Mouse (Mus musculus) liver, embryonic 13.5 days (tissue): ENCODE results near the gene Lao1. TPM values are rescaled to one million over a fixed set of nuclear protein-coding genes. Genes with fewer than 3 reads are reported as not detected.
A peak's percentile ranks its signal among the peaks of the same experiment; 100 is the strongest.

ENCODE experiments used
- ATAC-seq: fragments of 200-750 bp; cut with Nextera tagmentation; 2 replicates; pipeline ENCODE4 v1.8.0; 2017; ENCODE audit warnings: low read depth, mild to moderate bottlenecking, moderate number of reproducible peaks, moderate library complexity
- DNase-seq: peaks from one replicate; pipeline ENCODE4 v3.0.0; 2022
- H3K27ac ChIP-seq: fragments of 300-500 bp; sonication (generic); 2 replicates; pipeline ENCODE4 v1.5.1; 2015; ENCODE audit warnings: moderate library complexity, mild to moderate bottlenecking, inconsistent platforms
- H3K27me3 ChIP-seq: fragments of 300-500 bp; sonication (generic); 2 replicates; pipeline ENCODE4 v1.6.1; 2015; ENCODE audit warnings: mild to moderate bottlenecking, inconsistent platforms
- H3K36me3 ChIP-seq: fragments of 300-500 bp; sonication (generic); 2 replicates; pipeline ENCODE4 v1.6.1; 2015; ENCODE audit warnings: mild to moderate bottlenecking, inconsistent platforms
- H3K4me1 ChIP-seq: fragments of 300-500 bp; sonication (generic); replicated peaks from 2 replicates; pipeline ENCODE4 v1.6.1; 2015; ENCODE audit warnings: inconsistent platforms
- H3K4me2 ChIP-seq: fragments of 300-500 bp; sonication (generic); 2 replicates; pipeline ENCODE4 v1.6.1; 2015; ENCODE audit warnings: inconsistent platforms, mild to moderate bottlenecking, moderate library complexity
- H3K4me3 ChIP-seq: fragments of 300-500 bp; sonication (generic); replicated peaks from 2 replicates; pipeline ENCODE4 v1.5.1; 2015; ENCODE audit warnings: mild to moderate bottlenecking, inconsistent platforms
- H3K9ac ChIP-seq: fragments of 300-500 bp; sonication (generic); 2 replicates; pipeline ENCODE4 v1.6.1; 2015; ENCODE audit warnings: mild to moderate bottlenecking, inconsistent platforms
- H3K9me3 ChIP-seq: fragments of 300-500 bp; sonication (generic); replicated peaks from 2 replicates; pipeline ENCODE4 v1.6.1; 2016; ENCODE audit warnings: inconsistent platforms
- WGBS: fragments of 180-500 bp; shearing (Covaris S2); methylation state at CpG from one replicate; pipeline ENCODE4 v1.1.7; 2015; ENCODE audit not compliant: insufficient replicate concordance; 5-methylcytosine and 5-hydroxymethylcytosine counted together
- polyA plus RNA-seq: library from polyadenylated mRNA; unstranded; fragments of >200 nt; fragmentation: Nextera tagmentation; extraction: Ambion mirVana; gene quantifications from 2 replicates; pipeline ENCODE4 v1.2.1, GENCODE M21; 2015

Lao1 gene
- polyA plus RNA-seq, 1 experiment from 2014 or later = not detected

DNA sequence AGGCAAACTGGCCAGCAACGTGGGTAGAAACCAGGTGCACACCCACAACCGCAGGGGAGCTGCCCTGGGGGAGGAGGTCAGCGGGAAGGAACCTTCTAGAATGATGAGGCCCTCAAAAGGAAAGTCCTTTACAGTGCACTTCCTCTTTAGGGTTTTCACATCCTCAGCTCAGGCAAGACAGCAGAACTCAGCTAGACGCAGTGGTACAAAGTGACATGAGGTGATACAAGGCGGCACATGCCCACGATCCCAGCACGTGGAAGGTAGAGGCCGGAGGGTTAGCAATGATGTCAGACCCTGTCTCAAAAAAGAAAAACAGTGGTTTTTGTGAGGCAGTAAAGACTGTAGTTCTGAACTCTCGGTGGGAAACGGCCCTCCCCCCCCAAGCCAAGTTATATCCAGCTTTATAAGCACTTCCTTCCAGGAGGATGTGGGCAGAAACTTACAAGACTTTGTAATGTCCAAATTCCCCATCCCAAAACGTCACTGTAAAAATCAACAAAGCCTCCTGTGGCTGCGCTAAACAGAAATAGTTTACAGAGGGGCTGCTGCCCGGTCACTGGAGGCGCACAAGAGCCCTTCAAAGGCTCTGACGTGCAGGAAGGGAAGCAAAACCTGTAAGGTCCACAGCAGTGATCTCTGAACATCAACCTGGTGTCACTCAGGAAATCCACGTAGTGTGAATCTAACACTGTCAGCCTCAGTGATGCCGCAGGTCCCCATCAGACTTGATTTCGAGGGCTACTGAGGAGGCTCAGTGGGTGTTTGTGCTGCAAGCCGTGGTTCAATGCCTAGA lies 38.5 kb downstream of the Lao1 start:
- Histone ChIP-seq H3K27ac (no peak overlapping the region), H3K4me2 (no peak overlapping the region), H3K4me3 (no peak overlapping the region), H3K4me1 (peaks cover 5% of the 10 kb centered on the region), H3K36me3 (no peaks in the 10 kb centered on the region), H3K9me3 (0 out of 2 replicates have a peak, but pooled peaks cover 5% of the 10 kb centered on the region), H3K27me3 (peaks cover 26% of the 10 kb centered on the region), H3K9ac (no peak overlapping the region)
- 19% methylated on average over 19 of the region's 19 CpGs for WGBS
- DNase-seq = no peak
- no peak for ATAC-seq

DNA sequence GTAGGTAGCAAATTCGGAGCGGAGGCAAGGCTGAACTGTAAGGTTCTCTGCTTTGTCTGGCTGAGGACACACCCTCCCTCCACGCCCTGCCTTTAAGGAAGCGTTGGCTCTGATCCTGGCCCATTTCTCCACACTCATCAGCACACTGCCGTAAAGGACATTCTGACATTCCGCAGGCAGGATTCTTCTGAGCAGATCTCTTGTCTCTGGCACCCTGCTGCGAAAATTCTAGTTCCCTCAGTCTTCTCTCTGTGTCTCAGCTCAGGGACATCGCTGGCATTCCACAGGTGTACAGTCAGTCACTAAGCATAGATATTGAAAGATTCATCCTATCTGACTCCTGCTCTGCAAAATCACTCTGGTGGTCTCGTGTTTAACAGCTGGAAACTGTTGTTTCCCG lies 40.3 kb downstream of the Lao1 start:
- Histone ChIP-seq H3K36me3 (no peaks in the 10 kb centered on the region), H3K9me3 (no peaks in the 10 kb centered on the region), H3K4me1 (peaks cover 22% of the 10 kb centered on the region), H3K27ac (no peak overlapping the region), H3K9ac (no peak overlapping the region), H3K4me2 (no peak overlapping the region), H3K27me3 (peaks cover 26% of the 10 kb centered on the region), H3K4me3 (no peak overlapping the region)
- DNase-seq = no peak
- no peak for ATAC-seq
- 67% methylated on average over 10 of the region's 10 CpGs for WGBS

DNA sequence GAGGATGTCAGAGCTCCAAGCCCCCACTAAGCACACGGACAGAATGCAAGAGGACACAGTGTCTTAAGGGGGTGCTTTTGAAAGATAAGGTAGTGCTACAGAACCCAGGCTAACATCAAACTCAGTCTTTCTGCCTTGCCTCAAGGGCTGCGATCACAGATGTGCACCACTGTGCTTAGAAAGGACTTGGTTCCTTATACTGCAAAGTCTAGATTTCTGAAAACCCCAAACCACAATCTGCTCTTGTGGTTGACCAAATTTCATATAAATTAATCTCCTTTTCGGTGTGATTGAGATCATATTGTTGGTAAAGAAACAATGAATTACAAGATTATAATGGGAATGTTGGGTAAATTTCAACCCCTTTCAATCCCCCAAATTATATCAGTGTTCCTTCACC lies 41.1 kb downstream of the Lao1 start:
- Histone ChIP-seq H3K9ac (no peak overlapping the region), H3K9me3 (no peaks in the 10 kb centered on the region), H3K27me3 (peaks cover 26% of the 10 kb centered on the region), H3K4me1 (peaks cover 29% of the 10 kb centered on the region), H3K4me3 (no peak overlapping the region), H3K36me3 (no peaks in the 10 kb centered on the region), H3K27ac (no peak overlapping the region), H3K4me2 (no peak overlapping the region)
- DNase-seq = no peak
- WGBS = 30% methylated on average over 3 of the region's 3 CpGs
- no peak for ATAC-seq

DNA sequence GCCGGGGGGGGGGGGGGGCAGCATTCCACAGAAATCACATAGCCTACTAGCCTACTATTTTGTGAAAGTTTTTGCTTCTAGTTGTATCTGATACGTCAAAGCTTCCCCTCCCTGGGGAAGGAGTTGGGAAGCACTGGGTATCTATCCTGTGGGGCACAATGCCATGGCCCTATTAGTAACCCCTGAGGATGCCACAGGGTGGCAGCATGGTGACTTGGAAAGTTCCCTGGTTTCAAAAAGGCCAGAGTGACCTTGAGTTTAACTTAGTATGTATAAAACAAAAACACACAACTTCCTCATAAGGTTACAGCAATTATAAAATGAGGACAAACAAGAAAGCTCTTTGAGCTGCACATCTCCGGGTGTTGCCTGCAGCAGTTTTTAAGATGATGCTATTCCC lies 42.8 kb downstream of the Lao1 start:
- peaks cover 29% of the 10 kb centered on the region for H3K27me3 ChIP-seq
- H3K4me3 ChIP-seq = no peak overlapping the region
- H3K9ac ChIP-seq = no peak overlapping the region
- DNase-seq (peak; percentile 30), ATAC-seq (0 out of 2 replicates have a peak, but pooled peaks have one; percentile 18)
- no peak overlapping the region for H3K4me2 ChIP-seq
- no peak overlapping the region for H3K27ac ChIP-seq
- H3K9me3 ChIP-seq = no peaks in the 10 kb centered on the region
- no peaks in the 10 kb centered on the region for H3K36me3 ChIP-seq
- WGBS = 65% methylated on average over 3 of the region's 3 CpGs
- peaks cover 44% of the 10 kb centered on the region for H3K4me1 ChIP-seq

DNA sequence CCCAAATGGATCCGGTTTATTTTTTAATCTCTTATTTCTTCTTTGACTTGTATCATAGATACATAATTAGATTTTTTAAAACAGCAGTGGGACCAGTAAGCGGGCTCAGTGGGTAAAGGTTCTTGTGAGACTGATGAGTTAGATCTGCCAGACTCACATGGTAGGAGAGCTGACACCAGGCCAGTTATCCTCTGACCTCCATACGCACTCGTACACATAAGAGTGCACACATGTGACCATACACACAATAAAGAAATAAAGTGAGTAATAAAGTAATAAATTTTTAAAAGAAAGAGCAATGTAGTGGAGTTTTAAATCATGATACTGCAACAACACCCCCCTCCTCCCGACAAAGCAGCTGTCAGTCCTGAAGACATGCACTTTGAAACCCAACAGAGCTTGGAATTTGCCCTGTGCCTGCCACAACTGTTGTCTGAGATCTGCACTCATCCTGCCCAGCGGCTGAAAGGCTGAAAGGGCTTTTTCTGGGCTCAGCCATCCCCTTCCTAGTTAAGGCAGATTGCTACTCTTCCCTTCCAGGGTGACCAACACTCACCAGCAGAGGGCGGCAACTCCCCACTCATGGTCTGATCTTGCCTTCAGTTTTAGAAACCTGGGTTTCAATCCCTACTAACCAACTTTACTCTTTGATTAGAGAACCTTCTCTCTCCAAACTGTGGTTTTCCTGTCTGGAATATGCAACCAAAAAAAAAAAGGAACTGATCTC lies 43.4 kb downstream of the Lao1 start:
- peak; percentile 79 for DNase-seq
- no peaks in the 10 kb centered on the region for H3K36me3 ChIP-seq
- no peaks in the 10 kb centered on the region for H3K9me3 ChIP-seq
- peak; percentile 60 for ATAC-seq
- 0 out of 2 replicates have a peak overlapping the region, but pooled peaks have one; percentile 63 for H3K9ac ChIP-seq
- H3K4me2 ChIP-seq = no peak overlapping the region
- H3K4me1 ChIP-seq = peaks cover 50% of the 10 kb centered on the region
- peak overlapping the region; percentile 79 for H3K27ac ChIP-seq
- WGBS = 44% methylated on average over 7 of the region's 7 CpGs
- H3K27me3 ChIP-seq = peaks cover 31% of the 10 kb centered on the region
- H3K4me3 ChIP-seq = no peak overlapping the region

DNA sequence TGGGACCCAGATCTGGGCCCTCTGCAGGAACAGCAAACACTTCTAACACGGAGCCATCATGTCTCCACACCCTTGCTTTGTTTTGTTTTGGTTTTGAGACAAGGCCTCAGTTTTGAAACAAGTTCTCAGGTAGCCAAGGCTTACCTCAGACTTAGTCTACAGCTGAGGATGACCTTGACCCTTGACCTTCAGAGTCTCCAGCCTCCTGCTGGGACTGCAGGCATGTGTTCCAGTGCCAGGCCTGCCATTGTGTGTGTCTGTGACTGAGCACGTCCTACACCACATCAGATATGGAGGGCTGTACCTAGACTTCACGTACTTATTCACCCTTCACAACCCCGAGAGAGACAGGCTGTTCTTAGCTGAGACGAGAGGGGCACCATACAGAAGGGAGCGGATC lies 46.2 kb downstream of the Lao1 start:
- H3K4me2 ChIP-seq = no peak overlapping the region
- 73% methylated on average over 6 of the region's 6 CpGs for WGBS
- no peak for ATAC-seq
- peak overlapping the region; percentile 79 for H3K27ac ChIP-seq
- H3K9me3 ChIP-seq = no peaks in the 10 kb centered on the region
- peaks cover 32% of the 10 kb centered on the region for H3K27me3 ChIP-seq
- H3K9ac ChIP-seq = peak overlapping the region; percentile 46; the same call in 1 of the 2 replicates
- H3K36me3 ChIP-seq = no peaks in the 10 kb centered on the region
- peaks cover 67% of the 10 kb centered on the region for H3K4me1 ChIP-seq
- no peak overlapping the region for H3K4me3 ChIP-seq
- no peak for DNase-seq

DNA sequence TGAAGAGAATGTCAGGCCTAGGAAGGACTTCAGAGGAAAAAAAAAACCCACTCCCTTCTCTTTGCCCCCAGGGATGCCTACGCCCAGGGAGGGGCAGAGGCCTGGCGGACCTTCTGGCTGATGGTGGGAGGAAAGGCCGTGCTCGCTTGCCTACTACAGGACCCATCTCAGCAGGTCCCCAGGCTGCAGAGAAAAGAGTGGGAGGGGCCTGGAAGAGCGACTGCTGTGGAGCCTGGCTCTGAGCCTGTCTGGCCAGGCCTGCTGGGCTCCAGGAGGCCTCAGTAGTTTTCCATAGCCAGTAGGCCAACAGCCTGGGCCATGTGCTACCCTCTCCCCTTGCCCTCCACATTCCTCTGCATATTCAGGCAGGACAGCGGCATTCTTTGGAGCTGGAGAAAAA lies 47.1 kb downstream of the Lao1 start:
- Histone ChIP-seq H3K4me1 (peaks cover 74% of the 10 kb centered on the region), H3K27ac (peak overlapping the region; percentile 79; the same call in 1 of the 2 replicates), H3K4me3 (no peak overlapping the region), H3K36me3 (no peaks in the 10 kb centered on the region), H3K9me3 (no peaks in the 10 kb centered on the region), H3K9ac (peak overlapping the region; percentile 46), H3K27me3 (peaks cover 30% of the 10 kb centered on the region), H3K4me2 (no peak overlapping the region)
- DNase-seq = no peak
- WGBS = 53% methylated on average over 6 of the region's 6 CpGs
- peak; percentile 27; the same call in 1 of the 2 replicates for ATAC-seq

DNA sequence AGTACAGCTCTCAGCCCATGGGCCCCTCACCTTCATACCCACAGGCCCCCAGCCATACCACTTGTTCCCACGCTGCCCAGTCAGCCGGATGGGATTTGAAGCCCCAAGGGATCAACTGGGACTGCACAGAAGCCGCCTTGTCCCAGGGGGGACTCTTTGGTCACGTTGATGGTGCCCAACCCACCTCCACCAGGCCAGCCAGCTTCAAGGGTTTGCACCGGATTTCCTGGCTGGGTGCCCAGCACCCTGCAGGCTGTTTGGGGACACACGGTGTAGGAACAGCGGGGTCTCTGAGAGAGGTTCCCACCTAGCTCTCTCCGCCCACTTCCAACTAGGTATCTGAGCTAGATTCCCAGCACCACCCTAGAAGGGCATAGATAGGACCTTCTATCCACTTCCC lies 48.4 kb downstream of the Lao1 start:
- H3K9ac ChIP-seq = 0 out of 2 replicates have a peak overlapping the region, but pooled peaks have one; percentile 46
- no peak overlapping the region for H3K27ac ChIP-seq
- no peaks in the 10 kb centered on the region for H3K9me3 ChIP-seq
- peaks cover 77% of the 10 kb centered on the region for H3K4me1 ChIP-seq
- no peak for ATAC-seq
- 78% methylated on average over 8 of the region's 8 CpGs for WGBS
- peaks cover 29% of the 10 kb centered on the region for H3K27me3 ChIP-seq
- no peak overlapping the region for H3K4me2 ChIP-seq
- no peak for DNase-seq
- no peak overlapping the region for H3K4me3 ChIP-seq
- no peaks in the 10 kb centered on the region for H3K36me3 ChIP-seq

DNA sequence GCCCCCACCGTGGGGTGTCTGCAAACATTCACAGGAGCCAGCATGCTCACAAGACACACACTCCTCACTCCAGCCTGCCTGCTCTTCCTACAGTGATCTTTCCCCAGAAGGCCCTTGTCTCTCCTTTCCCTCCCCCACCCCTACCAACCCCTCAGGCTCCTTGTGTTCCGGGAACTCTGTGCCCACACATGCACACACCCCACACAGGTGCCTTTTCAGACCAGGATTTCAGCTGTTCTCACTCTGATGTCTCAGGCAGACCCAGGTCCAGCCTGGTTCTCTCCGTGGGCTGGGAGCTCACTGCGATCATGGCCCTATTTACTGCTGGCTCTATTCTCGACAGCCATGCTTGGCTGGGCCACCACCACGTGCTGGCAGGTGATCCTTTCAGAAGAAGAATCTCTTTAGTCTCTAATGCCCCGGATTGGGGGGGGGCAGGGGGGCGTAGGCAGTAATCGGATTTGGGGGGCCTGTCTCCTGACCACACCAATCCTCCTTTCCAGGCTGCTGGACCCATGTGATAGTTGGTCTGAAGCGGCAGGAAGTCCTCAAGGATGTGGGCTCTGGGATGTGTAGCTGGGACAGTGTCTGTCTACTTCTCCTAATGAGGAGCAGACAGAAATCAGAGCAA lies 49.8 kb downstream of the Lao1 start:
- DNase-seq (no peak), ATAC-seq (no peak)
- Histone ChIP-seq H3K4me3 (no peak overlapping the region), H3K4me1 (peaks cover 78% of the 10 kb centered on the region), H3K9ac (peak overlapping the region; percentile 5), H3K9me3 (no peaks in the 10 kb centered on the region), H3K27me3 (peaks cover 29% of the 10 kb centered on the region), H3K36me3 (no peaks in the 10 kb centered on the region), H3K4me2 (no peak overlapping the region), H3K27ac (0 out of 2 replicates have a peak overlapping the region, but pooled peaks have one; percentile 6)
- 56% methylated on average over 10 of the region's 10 CpGs for WGBS

DNA sequence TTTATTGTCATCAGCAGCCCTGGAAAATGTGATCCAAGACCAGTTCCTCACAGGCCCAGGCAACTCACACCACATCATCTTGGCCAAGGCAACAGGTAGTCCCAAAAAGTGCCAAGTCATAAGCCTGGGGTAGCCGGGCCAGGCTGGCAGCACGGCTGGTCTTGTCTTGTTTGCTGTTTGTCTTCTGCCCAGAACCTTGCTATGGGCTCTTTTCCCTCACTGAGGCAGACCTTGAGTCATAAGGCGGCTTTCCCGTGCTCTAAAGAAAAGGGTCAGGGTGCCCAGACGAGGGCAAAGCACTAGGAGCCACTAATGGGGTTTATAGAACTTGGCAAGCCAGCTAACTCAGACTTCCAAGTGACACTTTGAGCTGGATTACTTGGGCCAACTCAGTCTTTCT lies 51.7 kb downstream of the Lao1 start:
- Histone ChIP-seq H3K4me3 (no peak overlapping the region), H3K4me2 (no peak overlapping the region), H3K36me3 (no peaks in the 10 kb centered on the region), H3K4me1 (peaks cover 78% of the 10 kb centered on the region), H3K9me3 (no peaks in the 10 kb centered on the region), H3K27me3 (peaks cover 29% of the 10 kb centered on the region), H3K9ac (peak overlapping the region; percentile 20; the same call in 1 of the 2 replicates), H3K27ac (peak overlapping the region; percentile 81)
- WGBS = 79% methylated on average over 5 of the region's 5 CpGs
- ATAC-seq (no peak), DNase-seq (no peak)

DNA sequence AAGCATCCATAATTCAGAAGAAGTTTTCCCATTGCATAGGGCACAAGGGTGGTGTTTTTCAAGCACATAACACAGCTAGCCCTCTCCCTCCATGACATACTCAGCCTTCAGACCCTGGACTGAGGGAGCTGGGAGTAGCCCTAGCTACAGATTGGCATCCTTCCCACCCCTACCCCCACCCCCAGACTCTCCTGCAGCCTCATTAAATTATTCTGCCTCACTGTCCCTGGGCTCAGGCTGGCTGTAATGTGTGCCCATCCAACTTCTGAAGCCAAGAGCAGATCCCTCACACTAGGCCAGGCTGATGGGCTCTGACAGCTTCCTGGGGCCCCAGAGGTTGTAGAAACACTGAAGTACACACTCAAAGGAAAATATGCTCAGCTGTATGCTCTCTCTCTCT lies 53.6 kb downstream of the Lao1 start:
- H3K9me3 ChIP-seq = no peaks in the 10 kb centered on the region
- peaks cover 77% of the 10 kb centered on the region for H3K4me1 ChIP-seq
- ATAC-seq = no peak
- H3K4me2 ChIP-seq = no peak overlapping the region
- H3K4me3 ChIP-seq = no peak overlapping the region
- no peak for DNase-seq
- peak overlapping the region; percentile 81 for H3K27ac ChIP-seq
- H3K9ac ChIP-seq = peak overlapping the region; percentile 47
- peaks cover 23% of the 10 kb centered on the region for H3K27me3 ChIP-seq
- no peaks in the 10 kb centered on the region for H3K36me3 ChIP-seq
